Mouse (Mus musculus): ENCODE data around the gene Ucp1.
"Not testable (repeated sequence)": the region's sequence is repeated elsewhere in the genome, so short reads cannot be mapped to it uniquely, and the experiment has no call there.

Gene Ucp1

DNA sequence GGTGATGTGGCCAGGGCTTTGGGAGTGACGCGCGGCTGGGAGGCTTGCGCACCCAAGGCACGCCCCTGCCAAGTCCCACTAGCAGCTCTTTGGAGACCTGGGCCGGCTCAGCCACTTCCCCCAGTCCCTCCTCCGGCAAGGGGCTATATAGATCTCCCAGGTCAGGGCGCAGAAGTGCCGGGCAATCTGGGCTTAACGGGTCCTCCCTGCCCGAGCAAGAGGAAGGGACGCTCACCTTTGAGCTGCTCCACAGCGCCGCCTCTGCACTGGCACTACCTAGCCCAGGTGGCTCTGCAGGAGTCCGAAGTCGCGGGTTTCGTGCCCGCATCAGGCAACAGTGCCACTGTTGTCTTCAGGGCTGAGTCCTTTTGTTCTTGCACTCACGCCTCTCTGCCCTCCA lies at the start of gene Ucp1:
TSS of gene Ucp1 (plus strand) at position 177 of the 400 bp plus-strand sequence.
- peak; percentile 19 for DNase-seq (ENCODE audit: low spot score)

DNA sequence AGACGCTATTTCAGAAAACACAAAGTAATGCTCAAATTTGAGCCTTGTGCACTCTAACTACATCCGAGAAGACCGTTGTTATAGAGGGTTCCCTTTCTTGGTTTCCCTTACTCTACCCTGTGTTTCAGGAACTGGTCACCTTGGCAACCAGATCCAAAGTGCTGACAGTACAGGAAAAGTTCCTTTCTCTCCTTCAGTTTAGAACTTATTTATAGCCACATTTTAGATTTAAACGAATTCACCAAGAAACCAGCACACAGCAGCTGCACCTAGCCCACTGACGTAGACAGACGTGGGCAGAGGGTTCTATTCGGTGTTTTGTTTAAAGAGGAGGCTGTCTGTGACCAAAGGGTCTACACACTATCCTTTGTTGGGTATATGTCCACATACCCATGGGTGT lies 46.0 kb upstream of the Ucp1 start:
- no peak for DNase-seq (ENCODE audit: low spot score)

DNA sequence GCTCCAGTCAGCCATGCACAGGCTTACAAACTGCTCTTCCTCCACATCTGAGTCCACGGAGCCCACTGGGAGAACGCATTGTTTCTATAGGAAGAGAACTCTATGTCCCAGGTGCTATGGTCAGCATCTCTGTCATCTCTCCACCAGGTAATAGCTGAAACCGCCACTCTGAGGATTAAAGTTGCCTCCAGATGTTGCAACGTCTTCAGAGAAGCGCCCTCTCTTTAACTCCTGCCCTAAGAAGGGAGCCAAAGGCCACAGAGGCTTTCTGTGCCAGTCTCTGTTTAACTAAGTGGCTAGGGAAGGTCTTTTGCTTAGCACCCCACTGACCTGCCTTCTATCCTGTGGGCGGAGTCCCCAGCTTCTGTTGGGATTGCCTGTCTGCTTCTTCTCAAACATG lies 39.3 kb upstream of the Ucp1 start:
- DNase-seq (ENCODE audit: low spot score): no peak

DNA sequence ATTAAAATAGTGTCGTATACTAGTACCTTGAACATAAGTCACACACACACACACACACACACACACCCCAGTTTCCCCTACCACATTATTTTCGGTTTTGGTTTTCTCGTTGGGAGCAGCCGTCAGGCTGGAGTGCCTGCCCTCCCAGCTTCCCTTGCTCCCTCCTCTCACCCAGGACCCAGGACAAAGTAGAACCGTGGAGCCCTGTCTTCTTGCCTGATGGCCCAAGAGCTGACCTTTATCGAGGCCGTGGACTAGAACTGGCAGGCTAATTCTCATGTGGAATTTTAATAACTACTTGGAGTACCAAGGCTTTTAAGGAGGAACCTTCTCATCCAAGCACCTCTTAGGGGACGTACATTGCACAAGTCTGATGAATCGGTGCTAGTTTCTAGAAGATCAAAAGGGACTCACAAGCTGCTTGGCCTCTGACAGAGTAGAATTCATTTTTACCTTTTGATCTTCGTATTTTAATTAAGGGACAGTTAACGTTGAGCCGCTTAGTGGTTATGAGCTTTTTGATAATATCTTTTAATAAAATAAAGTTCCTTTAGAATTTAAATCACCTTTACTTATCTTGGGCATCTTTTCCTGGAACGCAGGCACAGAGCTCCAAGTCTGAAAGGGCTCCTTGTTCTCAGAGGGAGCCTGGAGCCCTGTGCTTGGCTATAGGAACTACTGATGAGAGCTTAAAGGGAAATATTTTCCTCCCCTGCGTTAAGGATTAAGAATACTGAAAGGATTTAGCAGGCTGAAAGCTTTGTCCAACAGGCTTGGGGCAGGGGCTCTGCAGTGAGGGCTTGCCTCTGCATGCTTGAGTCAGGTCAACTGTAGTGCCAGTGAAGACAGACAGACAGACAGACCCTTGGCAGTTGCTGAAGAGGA lies 38.5 kb upstream of the Ucp1 start:
- DNase-seq (ENCODE audit: low spot score): no peak

DNA sequence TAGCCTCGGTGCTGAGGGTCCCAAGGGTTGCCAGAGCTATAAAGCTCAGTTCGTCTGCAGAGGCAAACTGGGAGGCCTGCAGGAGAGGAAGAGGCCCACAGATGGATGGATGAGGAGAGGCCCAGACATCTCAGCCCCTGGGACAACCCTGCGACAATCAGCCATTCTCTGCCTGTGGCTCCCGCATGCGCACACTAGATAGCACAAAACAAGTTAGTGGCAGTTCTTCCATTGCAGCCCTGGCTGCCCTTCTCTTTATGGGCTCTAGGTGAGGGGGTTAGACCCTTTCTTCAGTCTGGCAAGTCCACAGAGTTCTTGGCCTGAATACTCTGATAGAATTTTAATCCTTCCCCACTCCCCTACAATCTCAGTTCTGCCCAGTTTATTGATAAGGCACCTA lies 37.4 kb upstream of the Ucp1 start:
- DNase-seq (ENCODE audit: low spot score): no peak

DNA sequence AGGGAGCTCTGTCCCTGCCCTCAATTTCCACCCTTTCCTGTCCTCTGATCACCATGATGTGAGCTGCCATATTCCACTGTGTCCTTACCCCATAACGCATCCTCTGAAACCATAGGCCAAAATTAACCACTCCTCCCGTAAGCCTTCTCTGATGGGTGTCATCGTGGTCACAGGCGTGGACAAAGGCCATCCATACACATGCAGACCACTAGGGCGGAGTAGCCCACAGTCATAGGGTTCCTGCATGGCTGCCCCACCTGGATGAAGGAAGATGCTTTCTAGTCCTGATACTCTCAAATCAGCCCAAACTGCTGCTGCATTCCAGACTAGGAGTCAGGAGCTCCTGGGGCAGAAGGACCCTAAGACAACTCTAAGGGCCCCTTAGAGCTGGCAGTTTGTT lies 32.5 kb upstream of the Ucp1 start:
- DNase-seq (ENCODE audit: low spot score): no peak

DNA sequence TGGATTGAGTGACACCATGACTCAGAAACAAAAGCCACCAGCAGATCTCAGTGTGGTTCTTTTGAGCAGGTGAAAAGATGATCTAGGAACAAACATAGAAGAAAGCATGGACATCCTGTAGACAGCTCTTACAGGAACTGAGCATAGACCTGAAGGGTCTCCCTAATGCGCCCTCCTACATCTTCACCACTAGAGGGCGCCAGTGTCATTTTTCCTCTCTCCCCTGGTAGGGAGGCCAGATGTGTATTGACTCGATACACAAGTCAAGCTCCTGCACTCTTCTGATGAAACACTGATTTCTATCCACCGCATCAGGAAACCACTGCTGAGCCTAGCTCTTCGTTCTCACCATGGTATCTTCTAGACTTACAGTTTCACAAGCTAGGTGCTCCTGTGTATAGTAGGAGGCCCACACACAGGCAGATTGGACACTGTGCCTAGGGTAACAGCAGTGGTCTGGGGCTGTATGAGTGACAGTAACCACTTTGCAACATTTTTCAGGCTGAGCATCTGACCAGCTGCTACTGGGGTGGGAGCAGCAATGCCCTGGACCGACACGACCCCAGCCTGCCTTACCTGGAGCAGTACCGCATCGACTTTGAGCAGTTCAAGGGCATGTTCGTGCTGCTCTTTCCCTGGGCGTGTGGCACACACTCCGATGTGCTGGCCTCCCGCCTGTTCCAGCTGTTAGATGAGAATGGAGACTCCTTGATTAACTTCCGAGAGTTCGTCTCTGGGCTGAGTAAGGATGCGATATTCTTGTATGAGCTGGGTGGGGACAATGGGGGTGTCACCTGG lies 29.5 kb upstream of the Ucp1 start:
- DNase-seq (ENCODE audit: low spot score): peak; percentile 58

DNA sequence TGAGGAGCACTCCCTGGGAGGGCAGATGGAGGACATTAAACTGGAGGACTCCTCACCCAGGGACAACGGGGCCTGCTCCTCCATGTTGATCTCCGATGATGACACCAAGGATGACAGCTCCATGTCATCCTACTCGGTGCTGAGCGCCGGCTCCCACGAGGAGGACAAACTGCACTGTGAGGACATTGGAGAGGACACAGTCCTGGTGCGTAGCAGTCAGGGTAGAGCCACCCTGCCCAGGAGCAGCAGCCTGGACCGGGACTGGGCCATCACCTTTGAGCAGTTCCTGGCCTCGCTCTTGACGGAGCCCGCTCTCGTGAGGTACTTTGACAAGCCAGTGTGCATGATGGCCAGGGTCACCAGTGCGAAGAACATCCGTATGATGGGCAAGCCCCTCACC lies 19.0 kb upstream of the Ucp1 start:
- DNase-seq (ENCODE audit: low spot score): no peak

DNA sequence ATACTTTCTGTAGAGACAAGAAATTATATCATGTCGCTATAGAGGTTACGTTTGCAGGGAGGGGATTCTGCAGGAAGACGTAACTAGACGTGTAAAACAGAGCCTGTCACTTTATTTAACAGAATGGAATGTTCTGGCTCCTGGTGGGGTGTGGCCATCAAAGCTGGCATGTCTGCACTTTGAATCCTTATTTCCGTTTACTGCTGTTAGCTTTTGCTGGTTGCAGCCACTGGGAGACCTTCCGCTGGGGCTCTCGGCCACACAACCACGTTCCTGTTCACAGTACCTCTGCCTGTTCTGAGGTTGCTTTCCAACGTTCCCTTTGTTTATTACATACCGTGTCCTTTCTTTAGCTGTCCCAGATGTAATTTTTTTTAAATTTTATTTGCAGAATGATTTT lies 17.7 kb upstream of the Ucp1 start:
- no peak for DNase-seq (ENCODE audit: low spot score)

DNA sequence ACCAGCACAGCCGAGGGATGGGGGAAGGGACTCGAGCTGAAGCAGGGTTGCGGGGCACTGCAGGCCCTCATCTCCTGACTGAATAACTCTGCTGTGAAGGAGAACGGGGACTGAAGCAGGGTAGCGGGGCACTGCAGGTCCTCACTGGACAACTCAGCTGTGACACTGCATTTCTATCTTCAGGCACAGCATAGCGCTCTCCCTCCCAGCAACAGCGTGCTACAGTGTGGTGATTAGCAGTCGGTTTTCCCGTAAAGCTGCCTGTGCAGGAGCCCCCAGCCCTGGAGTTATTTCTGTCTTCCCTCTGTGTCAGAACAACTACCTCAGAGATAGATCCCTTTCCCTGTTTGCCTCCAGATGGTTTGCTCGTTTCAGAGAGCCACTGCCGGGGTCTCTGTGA lies 15.7 kb upstream of the Ucp1 start:
- no peak for DNase-seq (ENCODE audit: low spot score)

DNA sequence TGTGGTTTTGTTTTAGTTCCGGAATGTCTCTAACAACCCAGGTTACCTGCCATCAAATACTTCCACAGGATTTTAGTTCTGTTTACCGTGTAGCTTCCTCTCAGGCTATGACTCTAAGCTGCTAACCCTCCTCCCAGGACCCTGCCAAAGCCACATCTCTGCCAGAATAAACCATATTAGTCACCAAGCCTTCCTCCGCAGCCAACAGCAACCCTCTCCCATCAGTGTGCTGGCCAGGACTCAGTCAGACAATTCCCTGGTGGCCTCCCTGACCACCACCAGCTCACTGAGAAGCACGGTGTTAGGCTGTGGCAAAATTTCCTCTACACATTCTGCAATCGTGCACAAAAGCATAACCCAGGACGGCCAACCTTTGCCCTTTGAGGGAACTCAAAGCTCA lies 11.7 kb upstream of the Ucp1 start:
- DNase-seq (ENCODE audit: low spot score): no peak

DNA sequence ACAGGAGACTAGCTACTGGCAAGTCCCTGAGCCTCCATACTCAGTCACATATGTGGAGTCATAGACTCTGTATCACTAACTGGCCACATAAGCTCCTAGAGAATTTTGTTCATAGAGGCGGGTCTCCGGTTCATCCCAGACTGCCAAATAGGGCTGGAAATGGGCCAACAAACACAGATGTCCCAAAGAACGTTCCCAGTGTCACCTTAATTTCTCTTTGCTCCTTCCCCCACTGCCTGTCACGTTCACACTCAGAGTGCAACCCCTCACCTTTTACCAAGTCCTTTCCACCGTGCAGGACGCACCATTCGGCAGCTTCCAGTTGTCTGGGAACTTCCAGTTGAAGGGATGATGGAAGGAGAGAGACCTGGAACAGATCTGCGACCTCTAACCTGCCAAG lies 4.8 kb upstream of the Ucp1 start:
- no peak for DNase-seq (ENCODE audit: low spot score)

DNA sequence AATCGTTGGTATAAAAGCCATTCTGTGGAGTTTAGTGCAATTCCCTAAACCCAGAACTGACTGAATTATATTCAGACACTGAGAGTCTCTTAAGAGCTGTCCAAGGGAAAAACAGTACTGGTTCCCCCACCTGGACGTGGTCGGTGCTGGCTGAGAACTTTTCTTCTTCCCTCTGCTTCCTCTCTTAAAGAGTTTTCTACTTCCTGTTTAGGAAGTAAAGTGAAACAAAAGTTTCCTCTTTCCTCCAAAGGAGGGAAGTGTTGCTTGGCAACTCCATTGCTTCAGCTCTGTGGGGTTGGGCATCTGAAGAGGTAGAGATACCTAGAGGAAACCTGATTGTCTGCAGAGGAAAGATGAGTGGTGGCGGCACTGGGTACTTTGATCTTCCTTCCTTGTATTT lies 7.2 kb downstream of the Ucp1 start:
- DNase-seq (ENCODE audit: low spot score): no peak

DNA sequence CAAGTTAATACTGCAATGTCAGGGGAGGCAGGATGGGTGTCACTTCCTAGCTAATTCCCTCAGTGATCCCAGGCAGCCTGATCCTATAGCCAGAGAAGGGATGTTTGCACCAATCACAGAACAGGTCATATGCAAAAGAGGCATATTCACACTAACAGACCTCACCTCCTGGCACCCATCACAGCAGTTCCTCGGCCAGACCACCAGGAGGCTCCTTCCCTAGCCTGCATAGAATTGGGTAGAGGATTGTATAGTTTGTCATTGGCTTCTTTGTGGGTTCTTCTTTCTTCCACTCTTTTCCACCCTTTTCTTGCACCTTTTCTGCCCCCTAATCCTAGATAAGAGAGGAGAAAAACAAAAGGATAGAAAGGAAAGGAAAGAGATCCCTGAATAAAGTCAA lies 10.0 kb downstream of the Ucp1 start:
- DNase-seq (ENCODE audit: low spot score): no peak

DNA sequence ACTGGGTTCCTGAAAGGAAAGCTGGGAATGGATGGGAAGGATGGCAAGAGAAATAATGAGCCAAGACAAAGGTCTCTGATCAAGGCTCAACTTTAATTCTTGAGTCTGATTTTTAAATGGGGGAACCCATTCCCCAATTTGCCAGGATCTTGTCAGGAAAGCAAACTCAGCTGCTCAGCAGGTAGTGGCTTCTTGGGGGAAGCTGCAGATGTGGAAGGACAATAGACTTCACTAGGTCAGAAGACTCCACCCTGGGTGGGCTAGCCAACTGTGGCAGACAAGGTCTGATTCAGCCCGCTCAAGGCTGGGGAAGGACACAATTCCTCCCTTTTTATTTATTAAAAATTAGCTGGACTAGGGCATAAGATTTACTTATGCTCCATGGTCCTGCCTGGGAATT lies 14.8 kb downstream of the Ucp1 start:
- DNase-seq (ENCODE audit: low spot score): no peak

DNA sequence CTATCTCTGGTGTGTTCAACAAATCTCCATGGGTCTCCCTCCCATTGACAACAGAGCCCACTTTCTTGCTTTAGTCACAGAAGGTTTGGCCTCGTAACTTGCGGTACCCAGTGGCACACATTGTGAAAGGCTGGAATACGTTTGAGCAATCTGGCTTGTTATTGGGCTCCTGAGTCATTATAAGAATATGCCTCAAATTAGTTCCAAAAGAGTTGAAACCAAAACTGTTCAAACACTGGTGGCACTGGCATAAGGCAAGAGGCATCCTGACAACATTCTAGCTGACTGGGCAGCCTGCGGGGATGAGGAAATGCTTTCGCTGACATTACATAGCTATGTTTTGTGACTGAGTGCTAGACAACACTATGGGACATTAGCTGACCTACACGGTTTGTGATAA lies 19.7 kb downstream of the Ucp1 start:
- DNase-seq (ENCODE audit: low spot score): no peak

DNA sequence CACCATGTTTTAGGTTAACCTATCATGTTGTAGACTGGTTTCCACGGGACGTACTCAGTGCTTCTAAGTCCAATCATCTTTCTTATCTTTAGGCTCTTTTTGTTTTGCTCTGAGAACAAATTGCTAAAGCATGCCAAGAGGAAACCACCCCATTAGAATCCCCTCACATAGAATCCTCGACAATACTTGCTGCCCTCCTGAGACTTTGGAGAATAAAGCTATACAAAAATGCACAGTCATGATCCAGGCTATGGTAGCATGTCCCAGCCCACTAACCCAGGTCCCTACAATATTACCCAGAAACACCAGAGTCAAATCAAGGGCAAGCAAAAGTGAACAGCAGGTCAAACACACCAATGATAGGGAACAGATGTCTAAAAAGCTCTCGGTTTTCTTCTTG lies 24.9 kb downstream of the Ucp1 start:
- DNase-seq (ENCODE audit: low spot score): not testable (repeated sequence)

DNA sequence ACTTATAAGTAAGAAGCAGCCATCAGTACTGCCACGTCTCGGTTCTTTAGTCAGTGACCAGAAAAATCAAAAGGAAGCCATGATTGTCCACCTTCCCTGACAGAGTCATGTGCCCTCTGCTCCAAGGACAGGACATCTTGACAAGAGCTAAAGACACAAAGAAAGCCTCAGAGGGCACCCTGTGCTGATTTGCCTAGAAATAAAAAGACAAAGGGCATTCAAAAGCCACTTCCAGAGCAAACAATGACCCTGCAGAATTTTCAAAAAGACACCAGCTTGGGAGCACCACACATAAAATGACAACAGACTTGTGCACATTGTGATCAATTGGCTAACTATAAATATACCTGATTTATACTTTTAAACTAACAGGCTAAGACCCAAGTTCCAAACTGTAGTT lies 25.5 kb downstream of the Ucp1 start:
- DNase-seq (ENCODE audit: low spot score): no peak

DNA sequence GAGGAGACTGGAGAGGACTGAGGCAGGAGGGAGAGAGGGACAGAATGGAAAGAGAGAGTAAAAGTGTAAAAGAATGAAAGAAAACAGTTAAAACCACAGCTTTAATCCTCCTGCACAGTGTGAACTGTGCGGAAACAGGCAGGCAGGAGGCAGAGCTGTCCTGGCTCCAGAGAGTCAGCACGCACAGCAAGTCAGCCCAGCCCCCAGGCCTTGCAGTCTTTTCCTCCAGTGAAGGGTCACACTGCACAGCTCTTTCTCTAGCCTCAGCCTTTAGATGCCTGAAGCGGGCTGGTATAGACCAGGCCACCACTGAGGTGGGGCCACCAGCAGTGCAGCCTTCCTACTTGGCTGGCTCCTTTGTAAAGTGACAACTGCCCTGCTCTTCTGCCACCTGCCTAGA lies 30.4 kb downstream of the Ucp1 start:
- no peak for DNase-seq (ENCODE audit: low spot score)

DNA sequence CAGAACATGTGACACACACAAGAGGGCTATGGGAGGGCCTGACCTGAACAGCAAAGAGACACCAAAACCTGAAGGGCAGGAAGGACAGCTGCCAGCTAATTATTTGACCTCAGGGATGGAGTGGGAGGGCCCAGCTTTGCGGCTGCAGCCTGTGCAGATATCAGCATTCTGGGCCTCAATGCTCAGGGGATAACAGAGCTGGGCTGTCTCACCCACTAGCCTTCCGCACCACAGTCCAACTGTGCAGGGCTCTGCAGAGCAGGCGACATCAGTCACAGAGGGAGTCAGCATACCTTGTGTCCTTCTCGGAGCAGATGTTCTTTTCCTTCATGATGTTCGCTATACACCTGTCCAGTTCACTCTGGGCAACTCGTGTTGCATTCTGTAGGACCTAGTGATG lies 32.2 kb downstream of the Ucp1 start:
- no peak for DNase-seq (ENCODE audit: low spot score)

DNA sequence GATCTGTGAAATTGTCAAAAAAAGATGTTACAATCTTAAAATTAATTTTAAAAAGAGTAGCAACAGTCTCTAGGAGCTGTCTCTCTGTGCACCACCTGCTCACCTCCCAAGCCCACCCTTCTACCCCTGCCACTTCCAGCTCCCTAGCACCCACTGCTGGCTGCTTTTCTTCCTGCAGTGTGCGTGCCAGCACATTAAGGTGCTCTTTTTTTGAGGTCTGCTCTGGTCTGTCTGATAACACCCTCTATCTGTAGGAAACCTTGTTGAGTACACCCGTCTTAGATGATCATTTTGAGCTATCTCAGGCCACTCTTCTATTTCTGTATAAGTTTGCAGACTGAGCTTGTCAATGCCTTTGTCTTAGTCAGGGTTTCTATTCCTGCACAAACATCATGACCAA lies 32.9 kb downstream of the Ucp1 start:
- no peak for DNase-seq (ENCODE audit: low spot score)

DNA sequence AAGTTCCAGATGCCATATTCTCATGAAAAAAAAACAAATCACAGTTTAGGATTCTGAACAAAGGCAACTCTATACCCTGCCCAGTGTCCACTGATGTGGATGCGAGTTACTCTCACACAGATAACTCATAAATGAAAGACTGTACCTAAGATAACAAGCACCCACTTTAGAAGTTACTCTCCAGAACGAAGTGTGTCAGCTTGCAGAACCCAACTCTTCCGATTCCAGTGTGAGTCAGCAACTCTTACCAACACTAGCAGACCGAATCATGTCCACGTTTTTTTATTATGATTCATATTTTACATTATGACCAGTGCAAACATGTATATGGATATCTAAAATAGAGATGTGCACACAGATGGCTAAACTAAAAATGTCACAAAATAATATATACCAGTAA lies 37.7 kb downstream of the Ucp1 start:
- no peak for DNase-seq (ENCODE audit: low spot score)

DNA sequence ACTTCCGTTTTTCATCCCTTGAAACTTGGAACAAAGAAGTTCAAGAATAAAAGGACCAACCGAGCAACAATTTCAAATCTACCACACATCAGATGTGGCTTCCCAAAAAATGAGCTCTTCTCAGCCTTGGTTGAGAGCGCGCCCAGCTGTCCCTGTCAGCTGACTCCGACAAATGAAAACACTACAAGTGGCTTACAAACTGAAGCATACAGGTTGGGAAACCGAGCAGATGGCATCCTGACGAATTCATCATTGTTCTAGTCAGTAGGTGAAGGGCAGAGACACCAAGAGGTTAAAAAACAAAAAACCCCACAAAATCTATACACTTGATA lies 41.4 kb downstream of the Ucp1 start:
- DNase-seq (ENCODE audit: low spot score): peak; percentile 6
